Mouse (Mus musculus) CH12F3 (cell line): ENCODE data around the gene E2f3.

Experiments used
- in situ Hi-C: fragments of 300-500 bp; cut with MboI; formaldehyde crosslinking; loops from 2 replicates; pipeline ENCODE4 v1.14.3; 2020; ENCODE audit warnings: low sequenced_read_pairs

Gene E2f3

GRCm38 (mm10) chr13:29938776-29939175 lies 47.1 kb downstream of the E2f3 start:
- in situ Hi-C loops, result no loop called here

- in situ Hi-C loops, result no loop called here
These were observed 59.7 kb downstream of the E2f3 start for GRCm38 (mm10) chr13:29926168-29926567.

GRCm38 (mm10) chr13:29919841-29920240 lies 66.0 kb downstream of the E2f3 start:
- in situ Hi-C loops, result no loop called here

- in situ Hi-C loops, result no loop called here
These were observed 69.3 kb downstream of the E2f3 start for GRCm38 (mm10) chr13:29916561-29916960.

- in situ Hi-C loops, result no loop called here
These were observed 72.3 kb downstream of the E2f3 start for GRCm38 (mm10) chr13:29913606-29914005.

GRCm38 (mm10) chr13:29913061-29913460 lies 72.8 kb downstream of the E2f3 start:
- in situ Hi-C loops, result no loop called here

GRCm38 (mm10) chr13:29912251-29912650 lies 73.6 kb downstream of the E2f3 start:
- in situ Hi-C loops, result no loop called here

GRCm38 (mm10) chr13:29911141-29911540 lies 74.7 kb downstream of the E2f3 start:
- in situ Hi-C loops, result no loop called here

- in situ Hi-C loops, result no loop called here
These were observed 77.4 kb downstream of the E2f3 start for GRCm38 (mm10) chr13:29908431-29908830.

- in situ Hi-C loops, result no loop called here
These were observed 77.9 kb downstream of the E2f3 start for GRCm38 (mm10) chr13:29907995-29908394.

GRCm38 (mm10) chr13:29906734-29907133 lies 79.1 kb downstream of the E2f3 start:
- in situ Hi-C loops, result no loop called here

GRCm38 (mm10) chr13:29903341-29903740 lies 82.5 kb downstream of the E2f3 start:
- in situ Hi-C loops, result no loop called here

GRCm38 (mm10) chr13:29902676-29903075 lies 83.2 kb downstream of the E2f3 start:
- in situ Hi-C loops, result no loop called here

GRCm38 (mm10) chr13:29901641-29902040 lies 84.2 kb downstream of the E2f3 start:
- in situ Hi-C loops, result no loop called here

GRCm38 (mm10) chr13:29866780-29867179 lies 119.1 kb downstream of the E2f3 start:
- in situ Hi-C loops, result loop anchor here (25.0 kb wide), 1 partner anchor 396 kb away; no protein-coding TSS in a partner anchor

GRCm38 (mm10) chr13:29864331-29864730 lies 121.5 kb downstream of the E2f3 start:
- in situ Hi-C loops, result loop anchor here (25.0 kb wide), 1 partner anchor 398 kb away; no protein-coding TSS in a partner anchor

GRCm38 (mm10) chr13:29860087-29860486 lies 125.8 kb downstream of the E2f3 start:
- in situ Hi-C loops, result loop anchor here (25.0 kb wide), 1 partner anchor 402 kb away; no protein-coding TSS in a partner anchor

GRCm38 (mm10) chr13:29857436-29857835 lies 128.4 kb downstream of the E2f3 start:
- in situ Hi-C loops, result loop anchor here (25.0 kb wide), 1 partner anchor 405 kb away; no protein-coding TSS in a partner anchor
